ENCODE assay signal across 8 mouse cellular contexts in the genomic region with DNA sequence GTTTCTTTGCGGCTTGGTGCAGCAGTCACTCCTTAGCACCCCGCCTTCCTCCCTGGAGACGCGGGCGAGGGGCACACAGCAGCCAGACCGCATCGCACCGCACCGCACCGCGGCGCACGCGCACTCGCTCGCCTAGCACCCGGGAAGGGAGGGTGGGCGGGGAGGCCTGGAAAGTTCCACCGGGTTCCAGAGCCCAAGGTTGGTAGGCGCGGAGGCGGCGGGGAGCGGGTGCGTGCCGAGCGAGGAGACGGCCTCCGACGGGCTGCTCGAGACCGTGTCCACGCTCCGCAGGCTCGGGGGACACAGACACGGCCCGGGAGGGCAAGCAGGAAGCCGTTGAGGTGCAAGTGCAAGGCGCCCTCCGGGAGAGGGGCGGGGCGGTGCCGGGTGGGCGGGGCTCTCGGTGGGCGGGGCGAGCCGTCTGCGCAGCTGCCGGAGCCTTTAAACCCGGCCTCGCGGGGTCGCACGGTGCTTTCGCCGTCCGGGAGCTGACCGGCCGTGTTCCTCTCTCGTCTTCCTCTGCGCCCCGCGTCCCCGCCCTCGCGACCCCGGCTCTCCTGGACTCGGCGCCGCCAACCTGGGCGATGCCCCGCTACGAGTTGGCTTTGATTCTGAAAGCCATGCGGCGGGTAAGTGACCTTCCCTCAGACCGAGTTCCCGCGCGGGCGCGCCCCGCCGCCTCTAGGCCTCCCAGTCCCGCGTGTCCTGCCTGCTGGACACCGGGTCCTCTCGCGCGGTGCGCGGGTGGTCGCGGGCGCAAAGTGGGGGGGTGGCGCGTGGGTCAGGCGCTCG. TPM values are rescaled to one million over a fixed set of nuclear protein-coding genes. Genes with fewer than 3 reads are reported as not detected.
DNase-seq lines count a peak whose midpoint lies in the region; ATAC-seq and TF ChIP-seq lines count a peak whose summit lies in the region.

A gene (plus strand): TSS at position 419 of the 792 bp plus-strand sequence.
A gene (plus strand): TSS at position 465 of the 792 bp plus-strand sequence.
A gene (plus strand): TSS at position 471 of the 792 bp plus-strand sequence.

- in situ Hi-C loops in ES-E14 (cut with MboI; ENCODE audit: low sequenced_read_pairs in 2 of 2, unreplicated experiment in 2 of 2) = no loop called here

- no peaks in the 10 kb centered on the region for H3K9me3 ChIP-seq in ES-E14 (ENCODE audit: control insufficient read depth, insufficient read depth, low read depth, low read length)
- H3K9me3 ChIP-seq in forebrain, embryonic 14.5 days (replicated peaks; ENCODE audit: control insufficient read depth, low read length) = 0 out of 2 replicates have a peak, but pooled peaks cover 4% of the 10 kb centered on the region
- H3K9me3 ChIP-seq in liver, postnatal 0 days (ENCODE audit: low read length) = no peaks in the 10 kb centered on the region
- peaks cover 7% of the 10 kb centered on the region; the same call in 1 of the 2 replicates for H3K9me3 ChIP-seq in neural tube, embryonic 13.5 days

- peak within 1 kb of the TSS; percentile 84 for H3K4me2 ChIP-seq in forebrain, embryonic 14.5 days (ENCODE audit: low read length)
- peak within 1 kb of the TSS; percentile 95 for H3K4me2 ChIP-seq in liver, postnatal 0 days (ENCODE audit: low read depth, low read length)
- peak within 1 kb of the TSS; percentile 84 for H3K4me2 ChIP-seq in neural tube, embryonic 13.5 days

- no peaks in the 10 kb centered on the region for H3K27me3 ChIP-seq in forebrain, embryonic 14.5 days (replicated peaks; ENCODE audit: control insufficient read depth, insufficient read depth, low read length)
- H3K27me3 ChIP-seq in liver, postnatal 0 days (ENCODE audit: insufficient read depth, low read length) = 0 out of 2 replicates have a peak, but pooled peaks cover 2% of the 10 kb centered on the region
- H3K27me3 ChIP-seq in neural tube, embryonic 13.5 days = no peaks in the 10 kb centered on the region

- no peak within 1 kb of the TSS for H3K27ac ChIP-seq in ES-E14 (ENCODE audit: insufficient read depth, low read depth, low read length, poor library complexity, severe bottlenecking)
- peak within 1 kb of the TSS; percentile 80 for H3K27ac ChIP-seq in forebrain, embryonic 14.5 days (ENCODE audit: low read depth, low read length)
- H3K27ac ChIP-seq in liver, postnatal 0 days (ENCODE audit: low read depth) = peak within 1 kb of the TSS; percentile 78
- H3K27ac ChIP-seq in neural tube, embryonic 13.5 days (replicated peaks) = peak within 1 kb of the TSS; percentile 92

- peak; percentile 94 for ATAC-seq in forebrain, embryonic 14.5 days
- ATAC-seq in liver, postnatal 0 days = peak; percentile 95
- peak; percentile 94 for ATAC-seq in neural tube, embryonic 13.5 days (ENCODE audit: low read depth)

- H3K4me1 ChIP-seq in ES-E14 (ENCODE audit: control insufficient read depth in 2 of 2, insufficient read depth in 2 of 2, low read length in 2 of 2, poor library complexity in 1 of 2) = peaks cover 0 to 8% of the 10 kb centered on the region in 2 experiments; a peak in 2 of 4 replicates
- H3K4me1 ChIP-seq in forebrain, embryonic 14.5 days (ENCODE audit: control insufficient read depth, insufficient read depth, low read length) = peaks cover 14% of the 10 kb centered on the region; the same call in 1 of the 2 replicates
- peaks cover 17% of the 10 kb centered on the region; the same call in 1 of the 2 replicates for H3K4me1 ChIP-seq in liver, postnatal 0 days (ENCODE audit: insufficient read depth)
- H3K4me1 ChIP-seq in neural tube, embryonic 13.5 days (replicated peaks) = peaks cover 37% of the 10 kb centered on the region

- under 1% methylated on average over 64 of the region's 99 CpGs for WGBS in forebrain, embryonic 14.5 days
- 3% methylated on average over 72 of the region's 99 CpGs for WGBS in liver, postnatal 0 days (ENCODE audit: insufficient replicate concordance)
- WGBS in neural tube, embryonic 13.5 days = under 1% methylated on average over 99 of the region's 99 CpGs

- TF ChIP-seq EP300 in liver, postnatal 0 days (IDR thresholded peaks at IDR 0.05; ENCODE audit: low read depth) = no peak

- peak; percentile 66 for DNase-seq in ES-E14 (ENCODE audit: low read depth, low spot score)
- DNase-seq in cerebellum, adult 11 months = peak; percentile 86
- DNase-seq in forebrain, embryonic 14.5 days (ENCODE audit: low spot score) = peak; percentile 92
- DNase-seq in heart, postnatal 10 days = peak; percentile 92 to 93
- peak; percentile 89 for DNase-seq in layer of hippocampus, adult 11-12 months (ENCODE audit: low spot score)
- peak; percentile 95 for DNase-seq in liver, postnatal 0 days
- peak; percentile 57 for DNase-seq in telencephalon, adult 2 months (ENCODE audit: low read depth, low spot score)

- H3K4me3 ChIP-seq in ES-E14 (ENCODE audit: insufficient read depth in 1 of 2, low read depth in 1 of 2, low read length in 2 of 2, poor library complexity in 1 of 2, severe bottlenecking in 1 of 2) = peak within 1 kb of the TSS; percentile 87 to 100
- H3K4me3 ChIP-seq in forebrain, embryonic 14.5 days (ENCODE audit: low read depth, low read length) = peak within 1 kb of the TSS; percentile 68
- H3K4me3 ChIP-seq in liver, postnatal 0 days (ENCODE audit: low read depth, low read length) = peak within 1 kb of the TSS; percentile 74
- peak within 1 kb of the TSS; percentile 92 for H3K4me3 ChIP-seq in neural tube, embryonic 13.5 days

- H3K9ac ChIP-seq in ES-E14 (ENCODE audit: insufficient read depth, low read depth, low read length, poor library complexity, severe bottlenecking) = peak within 1 kb of the TSS; percentile 97
- H3K9ac ChIP-seq in forebrain, embryonic 14.5 days (ENCODE audit: low read length) = peak within 1 kb of the TSS; percentile 84
- H3K9ac ChIP-seq in liver, postnatal 0 days (replicated peaks) = peak within 1 kb of the TSS; percentile 77
- peak within 1 kb of the TSS; percentile 92 for H3K9ac ChIP-seq in neural tube, embryonic 13.5 days

- no peak for TF ChIP-seq CTCF in liver, postnatal 0 days (IDR thresholded peaks at IDR 0.05; ENCODE audit: low read depth)

- H3K36me3 ChIP-seq in ES-E14 (ENCODE audit: control insufficient read depth, insufficient read depth, low read length, poor library complexity, severe bottlenecking) = 0 out of 2 replicates have a peak, but pooled peaks cover 5% of the 10 kb centered on the region
- peaks cover 23% of the 10 kb centered on the region for H3K36me3 ChIP-seq in forebrain, embryonic 14.5 days (ENCODE audit: control insufficient read depth, insufficient read depth, low read length)
- peaks cover 6% of the 10 kb centered on the region for H3K36me3 ChIP-seq in liver, postnatal 0 days (replicated peaks; ENCODE audit: insufficient read depth, low read length)
- peaks cover 25% of the 10 kb centered on the region for H3K36me3 ChIP-seq in neural tube, embryonic 13.5 days

- intact Hi-C loops in heart, postnatal 10 days (cut with DNase I) = loop anchor here (2.0 to 5.0 kb wide), 4 partner anchors 35 to 229 kb away; no protein-coding TSS in a partner anchor

TF ChIP-seq in ES-E14, 5 proteins besides CTCF, POLR2A, EP300 and RAD21:
- peak; percentile 51; the same call in 1 of the 2 replicates for TF ChIP-seq HCFC1 (IDR thresholded peaks at IDR 0.05; ENCODE audit: borderline replicate concordance, insufficient read depth, low read length)
- no peak for TF ChIP-seq CHD2 (IDR thresholded peaks at IDR 0.05; ENCODE audit: low read depth, low read length)
- no peak for TF ChIP-seq MAFK (IDR thresholded peaks at IDR 0.05; ENCODE audit: insufficient read depth, low read depth, low read length)

RNA-seq across cellular contexts. Expression of the first gene that starts in this region (rescaled TPM):
- total RNA-seq in ES-E14 (2012; rRNA removed) = 14.0 and 30.4 TPM in 2 replicates
- polyA plus RNA-seq in forebrain, embryonic 14.5 days (2014; fragmentation: Nextera tagmentation; extraction: Ambion mirVana) = 175 and 186 TPM in 2 replicates
- 10 to 100 TPM; 46.8 to 50.3 TPM for total RNA-seq in heart, postnatal 10 days (2021)
- polyA plus RNA-seq in liver, postnatal 0 days (2015; fragmentation: Nextera tagmentation; extraction: Ambion mirVana) = 41.3 and 41.4 TPM in 2 replicates
- polyA plus RNA-seq in neural tube, embryonic 13.5 days (2015; fragmentation: Nextera tagmentation; extraction: Ambion mirVana) = 167 and 182 TPM in 2 replicates

RNA-seq across cellular contexts. Expression of the second gene that starts in this region (rescaled TPM):
- total RNA-seq in ES-E14 (2012; rRNA removed) = not detected in 2 replicates
- 0.41 and 0.63 TPM in 2 replicates for polyA plus RNA-seq in forebrain, embryonic 14.5 days (2014; fragmentation: Nextera tagmentation; extraction: Ambion mirVana)
- total RNA-seq in heart, postnatal 10 days (2021) = not detected
- not detected in 2 replicates for polyA plus RNA-seq in liver, postnatal 0 days (2015; fragmentation: Nextera tagmentation; extraction: Ambion mirVana)
- polyA plus RNA-seq in neural tube, embryonic 13.5 days (2015; fragmentation: Nextera tagmentation; extraction: Ambion mirVana) = 0.66 and 0.74 TPM in 2 replicates

RNA-seq across cellular contexts. Expression of the third gene that starts in this region (rescaled TPM):
- total RNA-seq in ES-E14 (2012; rRNA removed) = 13.2 and 14.3 TPM in 2 replicates
- polyA plus RNA-seq in forebrain, embryonic 14.5 days (2014; fragmentation: Nextera tagmentation; extraction: Ambion mirVana) = 10.8 and 15.3 TPM in 2 replicates
- 1 to 10 TPM; 4.5 to 5.0 TPM for total RNA-seq in heart, postnatal 10 days (2021)
- 0.53 and 0.82 TPM in 2 replicates for polyA plus RNA-seq in liver, postnatal 0 days (2015; fragmentation: Nextera tagmentation; extraction: Ambion mirVana)
- polyA plus RNA-seq in neural tube, embryonic 13.5 days (2015; fragmentation: Nextera tagmentation; extraction: Ambion mirVana) = 13.1 and 14.9 TPM in 2 replicates
